Mouse (Mus musculus) kidney, adult 2 months (tissue): Measurements from ENCODE around the gene A030014E15Rik.

Experiments used
- CTCF ChIP-seq: fragments of 200-500 bp; conservative IDR thresholded peaks from 2 replicates; pipeline ENCODE4 v1.5.1; 2011; ENCODE audit warnings: low read depth, mild to moderate bottlenecking, control low read depth, low read length, moderate library complexity, mixed read lengths; ENCODE audit not compliant: insufficient read depth, insufficient read length
- POLR2A ChIP-seq: fragments of 200-500 bp; IDR thresholded peaks from one replicate; pipeline ENCODE4 v1.6.1; 2011; ENCODE audit warnings: low read depth, low read length, control low read depth

GRCm38 (mm10) chr1:82913025-82913424 lies 11.7 kb upstream of the A030014E15Rik start, which contains the start of gene A030005L19Rik:
- TF ChIP-seq CTCF: peak; percentile 43
- TF ChIP-seq POLR2A: no peak
